Mouse (Mus musculus): ENCODE results near the gene Robo1.
A peak's percentile ranks its signal among the peaks of the same experiment; 100 is the strongest.
"Not testable (repeated sequence)": the region's sequence is repeated elsewhere in the genome, so short reads cannot be mapped to it uniquely, and the experiment has no call there.

Robo1 gene

GRCm38 (mm10) chr16:72458155-72458554, 150.0 kb downstream of the Robo1 start:
- DNase-seq, result no peak

- no peak for DNase-seq
Measured at GRCm38 (mm10) chr16:72458576-72458975, 150.5 kb downstream of the Robo1 start.

DNA sequence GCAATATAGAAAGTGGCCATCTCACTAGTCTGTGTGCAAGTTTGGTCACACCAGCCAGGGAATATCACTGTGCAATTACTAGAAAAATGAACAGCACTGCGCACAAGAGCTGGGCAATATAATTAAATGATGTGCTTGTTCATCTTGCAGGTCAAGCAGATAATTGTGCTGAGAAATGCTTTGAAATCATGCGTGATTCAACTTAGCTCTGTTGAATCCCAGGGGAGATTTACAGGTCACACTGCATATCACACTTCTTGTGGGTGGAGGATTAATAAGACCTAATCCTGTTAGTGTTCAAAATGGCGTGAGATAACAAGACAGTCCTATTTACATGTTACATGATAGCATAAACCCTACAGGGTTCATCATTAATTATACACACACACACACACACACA, 157.6 kb downstream of the Robo1 start:
- no peak for DNase-seq

DNA sequence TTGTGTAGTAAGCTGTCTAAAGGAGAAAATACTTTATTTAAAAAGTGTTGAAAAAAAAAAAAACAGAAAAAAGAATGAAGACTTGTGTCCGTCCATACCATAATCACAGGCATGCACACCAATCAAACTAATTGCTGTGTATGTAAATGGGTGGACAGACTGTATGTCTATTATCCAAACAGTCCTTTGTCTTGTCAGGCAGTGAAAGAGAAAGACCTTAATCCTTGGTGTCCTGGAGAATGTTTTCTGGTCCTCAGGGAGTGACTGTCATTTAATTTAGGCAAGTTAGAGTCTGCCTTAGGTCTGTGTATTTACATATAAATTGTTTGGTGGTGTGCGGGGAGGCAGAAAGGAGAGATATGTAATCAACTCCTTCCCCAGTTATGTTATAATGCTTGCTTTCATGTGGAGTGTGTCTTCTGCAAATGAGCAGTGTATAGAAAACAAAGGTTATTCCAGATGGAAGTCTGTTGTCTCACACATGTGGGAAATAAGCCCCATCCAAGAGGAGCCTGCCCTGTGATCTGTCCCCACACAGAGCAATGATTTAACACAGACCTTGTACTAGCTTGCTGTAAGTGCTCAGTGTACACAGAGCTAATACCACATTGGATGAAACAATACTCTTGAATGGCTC, 162.0 kb downstream of the Robo1 start:
- no peak for DNase-seq

DNA sequence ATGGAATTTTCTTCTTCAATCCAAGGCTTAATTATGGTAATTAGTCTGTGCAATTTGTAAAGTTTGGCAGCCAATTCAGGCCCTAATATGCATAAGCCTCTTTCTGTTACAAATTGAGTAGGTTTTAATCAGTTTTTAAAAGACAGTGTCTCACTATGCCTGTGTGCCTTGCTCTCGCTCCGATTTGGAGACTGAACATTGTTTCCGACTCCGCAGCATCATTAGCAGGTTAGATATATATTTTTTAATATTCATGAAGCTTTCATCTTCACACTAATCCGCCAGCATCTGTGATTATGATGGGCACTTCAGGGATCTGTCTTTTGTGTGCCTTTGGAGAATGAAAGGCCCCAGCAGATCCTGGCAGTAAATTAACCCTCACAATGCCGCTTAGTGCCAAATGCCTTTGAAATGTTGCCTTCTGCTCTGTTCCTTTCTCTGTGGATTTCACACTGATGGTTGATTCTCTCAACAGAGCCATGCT, 202.7 kb downstream of the Robo1 start:
- DNase-seq, result peak; percentile 19

DNA sequence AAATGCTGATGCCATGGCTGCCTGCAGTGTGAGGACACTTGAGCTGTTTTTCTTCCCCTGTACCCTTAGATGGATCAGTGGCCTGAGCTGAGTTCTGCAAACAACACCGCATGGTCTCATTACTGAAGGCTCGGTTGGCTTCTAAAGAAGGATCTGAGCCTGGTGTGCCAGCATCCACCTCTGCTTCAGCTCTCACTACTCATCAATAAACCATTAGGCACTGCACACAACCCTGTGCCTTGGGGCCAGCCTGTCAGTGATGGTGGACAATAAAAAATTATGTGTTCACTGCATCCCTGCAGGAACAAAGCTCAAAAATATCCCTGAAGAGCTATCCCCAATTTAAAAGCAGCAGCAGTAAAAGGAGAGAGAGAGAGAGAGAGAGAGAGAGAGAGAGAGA, 223.2 kb downstream of the Robo1 start:
- no peak for DNase-seq

GRCm38 (mm10) chr16:72533900-72534571, 225.9 kb downstream of the Robo1 start:
- no peak for DNase-seq

DNA sequence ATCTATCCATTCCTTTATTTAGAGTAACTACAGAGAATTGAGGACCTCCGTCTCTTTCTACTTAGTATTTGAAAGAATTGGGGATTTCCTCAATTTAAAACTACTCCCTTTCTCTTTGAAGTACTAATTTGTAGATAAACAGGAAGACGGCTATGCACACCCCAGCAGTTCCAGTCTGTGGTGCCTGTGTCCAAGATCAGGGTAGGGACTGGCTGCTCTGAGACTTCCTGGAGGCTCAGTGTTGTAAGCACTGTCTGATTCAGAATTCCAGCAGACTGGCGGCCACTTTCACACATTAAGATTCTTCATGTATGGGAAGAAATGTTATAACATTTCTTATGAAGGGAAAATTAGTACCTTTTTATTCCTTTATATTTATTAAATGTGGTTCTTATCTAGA, 230.1 kb downstream of the Robo1 start:
- no peak for DNase-seq

DNA sequence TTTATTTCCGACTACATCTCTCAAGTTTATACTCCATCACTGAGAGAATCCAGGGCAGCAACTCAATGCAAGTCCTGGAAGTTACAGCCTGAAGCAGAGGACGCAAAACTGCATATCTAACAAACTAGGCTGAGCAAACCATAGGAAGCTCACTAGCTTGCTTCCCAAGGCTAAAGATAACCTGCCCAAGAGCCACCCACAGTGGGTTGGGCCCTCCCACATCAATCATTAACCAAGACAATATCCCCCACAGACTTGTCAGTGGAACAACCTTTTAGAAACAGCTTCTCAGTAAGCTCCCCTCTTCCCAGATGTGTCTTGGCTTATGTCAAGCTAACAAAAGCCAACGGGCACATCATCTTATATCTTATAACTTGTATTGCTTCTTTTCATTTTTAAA, 235.8 kb downstream of the Robo1 start:
- DNase-seq, result no peak

GRCm38 (mm10) chr16:72544950-72545349, 236.8 kb downstream of the Robo1 start:
- no peak for DNase-seq

DNA sequence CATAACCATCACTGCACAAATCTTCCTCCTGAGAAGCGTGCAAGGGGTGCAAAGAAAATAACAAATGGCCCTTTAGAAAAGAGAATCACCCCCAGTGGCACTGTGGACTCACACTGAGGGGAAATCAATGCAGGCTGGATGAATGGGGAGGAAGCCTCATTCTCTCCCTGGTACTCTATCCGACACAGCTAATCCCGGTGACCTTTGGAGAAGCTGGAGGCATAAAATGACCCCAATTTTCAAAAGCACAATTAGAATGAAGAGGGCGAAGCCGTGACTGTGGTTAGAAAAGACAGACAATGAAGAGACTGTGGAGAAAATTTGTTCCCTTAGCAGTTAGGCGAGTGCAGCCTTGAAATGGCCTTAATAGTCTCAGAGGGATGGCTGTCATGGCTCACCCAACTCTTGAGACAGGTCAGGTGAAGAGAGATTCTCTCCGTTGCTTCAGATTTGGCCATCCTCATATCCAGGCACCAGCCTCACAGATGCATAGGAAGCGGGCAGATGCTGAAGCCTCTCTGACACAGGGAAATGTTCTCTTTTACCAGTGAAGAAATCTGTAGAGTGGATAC, 243.7 kb downstream of the Robo1 start:
- DNase-seq, result no peak

DNA sequence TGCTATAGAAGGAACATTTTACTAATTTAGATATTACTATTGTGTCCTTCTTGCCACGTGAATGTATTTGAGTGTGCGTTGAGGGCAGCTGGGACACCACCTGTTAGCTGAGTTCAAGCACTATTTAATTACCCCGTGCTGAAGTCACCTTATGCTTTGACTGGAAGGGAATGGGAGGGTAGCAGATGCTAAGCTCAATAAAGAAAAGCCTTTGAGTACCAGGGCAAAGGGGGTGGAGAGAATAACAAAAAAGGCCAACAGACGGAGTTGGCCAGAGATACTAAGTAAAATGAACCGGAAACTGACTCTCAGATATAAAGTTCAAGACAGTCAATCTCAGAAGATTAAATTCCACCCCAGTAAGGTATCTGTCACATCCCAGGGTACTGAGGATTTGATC, 245.6 kb downstream of the Robo1 start:
- no peak for DNase-seq

DNA sequence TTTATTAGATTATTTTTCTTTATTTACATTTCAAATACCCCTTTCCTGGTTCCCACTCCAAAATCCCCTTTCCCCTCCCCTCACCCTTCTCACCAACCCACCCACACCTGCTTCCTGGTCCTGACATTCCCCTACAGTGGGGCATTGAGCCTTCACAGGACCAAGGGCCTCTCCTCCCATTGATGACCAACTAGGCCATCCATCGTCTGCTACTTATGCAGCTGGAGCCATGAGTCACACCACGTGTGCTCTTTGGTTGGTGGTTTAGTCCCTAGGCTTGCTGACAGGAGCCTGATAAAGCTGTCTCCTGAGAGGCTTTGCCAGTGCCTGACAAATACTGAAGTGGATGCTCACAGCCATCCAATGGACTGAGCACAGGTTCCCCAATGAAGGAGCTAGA, 254.0 kb downstream of the Robo1 start:
- not testable (repeated sequence) for DNase-seq

DNA sequence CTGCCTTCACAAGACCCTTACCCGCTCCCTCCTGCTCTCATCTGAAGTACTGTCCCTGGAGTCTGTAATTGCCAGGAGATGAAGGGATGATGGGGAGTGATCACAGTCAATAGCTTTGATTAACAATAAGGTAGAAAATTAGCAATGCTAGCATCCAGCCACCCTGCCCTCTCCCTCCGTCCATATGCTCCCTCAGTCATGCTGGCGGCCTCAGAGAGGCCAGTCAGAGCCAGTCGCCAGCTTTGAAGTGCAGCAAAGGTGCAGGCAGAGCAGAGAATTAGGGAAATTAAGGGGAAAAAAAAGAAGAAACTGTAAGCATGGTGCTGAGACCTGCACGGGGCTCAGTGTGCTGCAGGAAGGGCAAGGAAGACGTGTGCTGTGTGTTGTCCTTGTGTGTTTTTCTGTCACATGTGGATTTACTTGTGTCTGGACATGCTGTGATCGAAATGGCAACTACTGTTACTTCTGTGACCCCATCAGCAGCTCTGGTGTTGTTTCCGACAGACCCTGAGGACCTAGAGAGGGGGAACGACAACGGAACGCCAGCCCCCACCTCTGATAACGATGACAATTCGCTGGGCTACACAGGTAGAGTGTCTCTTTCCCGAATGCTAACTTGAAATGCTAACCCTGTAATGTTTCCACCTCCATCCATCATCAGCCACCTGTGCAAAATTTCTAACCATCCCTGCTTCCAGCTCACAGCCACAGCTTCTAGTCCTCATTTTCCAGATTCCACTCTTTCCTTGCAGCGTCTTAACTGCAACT, 255.3 kb downstream of the Robo1 start:
- DNase-seq, result no peak

- DNase-seq, result no peak
Measured at GRCm38 (mm10) chr16:72575171-72575570, 267.1 kb downstream of the Robo1 start.

DNA sequence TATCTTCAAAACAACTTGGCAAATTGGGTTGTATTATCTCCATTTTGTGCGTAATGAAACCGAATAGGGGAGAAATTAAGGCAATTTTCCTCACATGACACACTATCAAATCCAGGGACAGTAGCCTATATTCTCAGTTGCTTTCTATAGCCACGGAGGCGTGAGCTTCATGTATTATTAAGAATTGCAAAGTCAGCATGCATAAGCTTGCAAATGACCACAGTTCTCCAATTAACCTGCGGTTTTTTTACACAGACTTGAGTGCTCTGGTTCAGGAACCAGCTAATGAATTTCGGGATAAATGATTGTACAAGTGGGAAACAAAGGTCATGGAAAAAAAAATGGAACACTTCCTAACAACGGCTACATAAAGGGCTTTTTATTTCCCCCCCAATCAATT, 268.9 kb downstream of the Robo1 start:
- no peak for DNase-seq

- DNase-seq, result no peak
Measured at GRCm38 (mm10) chr16:72584454-72585159, 276.5 kb downstream of the Robo1 start.

DNA sequence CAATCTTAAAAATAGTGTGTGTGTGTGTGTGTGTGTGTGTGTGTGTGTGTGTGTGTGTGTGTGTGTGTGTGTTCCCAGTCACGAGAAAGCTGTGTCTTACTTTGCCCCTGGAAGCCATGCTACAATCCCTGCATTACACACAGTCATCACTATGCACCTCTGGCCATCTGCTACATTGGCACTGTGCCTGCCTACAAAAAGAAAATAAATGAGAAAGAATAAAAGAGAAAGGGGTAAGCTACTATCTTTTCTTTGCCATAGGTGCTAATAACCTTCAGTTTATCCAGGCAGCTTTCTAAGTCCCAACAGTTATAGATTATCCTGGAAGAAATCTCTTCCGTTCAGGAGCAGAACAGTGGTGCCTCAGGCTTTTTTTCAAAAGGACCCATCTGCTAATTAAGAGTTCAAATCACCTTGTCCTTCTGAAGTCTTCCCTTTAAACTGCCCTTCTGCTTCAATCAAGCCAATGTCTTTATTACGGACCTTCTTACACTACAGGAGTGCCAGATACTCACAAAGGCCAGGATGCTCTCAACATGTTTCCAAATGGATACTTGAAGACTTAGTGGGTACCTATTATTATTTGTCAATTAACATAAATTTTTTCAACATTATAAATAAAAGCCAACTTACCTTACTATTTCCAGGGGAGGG, 277.2 kb downstream of the Robo1 start:
- DNase-seq, result no peak

GRCm38 (mm10) chr16:72587376-72588072, 279.4 kb downstream of the Robo1 start:
- no peak for DNase-seq

GRCm38 (mm10) chr16:72603487-72604206, 295.5 kb downstream of the Robo1 start:
- no peak for DNase-seq

GRCm38 (mm10) chr16:72605066-72605465, 297.0 kb downstream of the Robo1 start:
- peak; percentile 73 for DNase-seq

Data from layer of hippocampus, adult 9-11 months (tissue).